Mouse (Mus musculus) adrenal gland (tissue): ENCODE data around the gene Trrap.

Experiments used
- microRNA-seq, 2 experiments: library from miRNA; unstranded; fragments of <30 nt; microRNA quantifications; one replicate each; pipeline ENCODE4; 2019

The Trrap gene

Small RNA genes lying within 50 kb of the gene (microRNA-seq; reads per million reads assigned to microRNA genes)
- gene Mir7039, result 0.11 to 0.12 reads per million in 2 experiments
